Mouse (Mus musculus) adrenal gland, postnatal 4 days (tissue): Measurements from ENCODE around the gene Ywhaq. TPM values are rescaled to one million over a fixed set of nuclear protein-coding genes. Genes with fewer than 3 reads are reported as not detected.
A peak's percentile ranks its signal among the peaks of the same experiment; 100 is the strongest.

Experiments used
- DNase-seq, 2 experiments: peaks; one replicate each; pipeline ENCODE4 v3.0.0; 2021 to 2022; ENCODE audit warnings: low spot score in 2 of 2, mixed read lengths in 2 of 2
- long read RNA-seq, 2 experiments: library from polyadenylated mRNA; stranded (forward); transcript quantifications; one replicate each; pipeline ENCODE4 v2.0.0; 2021
- total RNA-seq, 2 experiments: library from RNA; stranded (reverse); gene quantifications; 2 replicates each; pipeline ENCODE4 v1.2.3; 2021

The Ywhaq gene
- 100 to 1,000 TPM; 268 to 301 TPM for total RNA-seq
- long read RNA-seq, experiment 1, transcript Ywhaq-202 (6 exons, 2,197 nt) = major isoform, 292 of 561 reads
- long read RNA-seq, experiment 1, transcript Ywhaq-201 (5 exons, 2,110 nt) = minor isoform, 51 of 561 reads
- long read RNA-seq, experiment 1, partial matches to known transcripts = 7 of 561 reads
- long read RNA-seq, experiment 1, other reads (novel, unspliced or antisense) = 209 of 561 reads
- long read RNA-seq, experiment 2, transcript Ywhaq-202 (6 exons, 2,197 nt) = major isoform, 522 of 823 reads
- long read RNA-seq, experiment 2, transcript Ywhaq-201 (5 exons, 2,110 nt) = minor isoform, 112 of 823 reads
- long read RNA-seq, experiment 2, partial matches to known transcripts = 5 of 823 reads
- long read RNA-seq, experiment 2, other reads (novel, unspliced or antisense) = 182 of 823 reads

GRCm38 (mm10) chr12:21417100-21418070 is at the start of gene Ywhaq:
Gene Ywhaq, minus strand, starts transcription at chr12:21417637.
- peak; percentile 90 to 95 for DNase-seq

GRCm38 (mm10) chr12:21463448-21463891 is 46.0 kb upstream of the Ywhaq start:
- no peak for DNase-seq

GRCm38 (mm10) chr12:21462658-21463057 is 45.2 kb upstream of the Ywhaq start:
- DNase-seq = no peak

GRCm38 (mm10) chr12:21459681-21460080 is 42.2 kb upstream of the Ywhaq start:
- no peak for DNase-seq

GRCm38 (mm10) chr12:21456021-21456420 is 38.6 kb upstream of the Ywhaq start:
- no peak for DNase-seq

- DNase-seq = no peak
Observed at GRCm38 (mm10) chr12:21451752-21452151, 34.3 kb upstream of the Ywhaq start.

GRCm38 (mm10) chr12:21451351-21451750 is 33.9 kb upstream of the Ywhaq start:
- no peak for DNase-seq

GRCm38 (mm10) chr12:21443783-21444182 is 26.3 kb upstream of the Ywhaq start:
- no peak for DNase-seq

- DNase-seq = no peak
Observed at GRCm38 (mm10) chr12:21441870-21442269, 24.4 kb upstream of the Ywhaq start.

GRCm38 (mm10) chr12:21439428-21439827 is 22.0 kb upstream of the Ywhaq start:
- no peak for DNase-seq

- no peak for DNase-seq
Observed at GRCm38 (mm10) chr12:21438750-21439394, 21.4 kb upstream of the Ywhaq start.

GRCm38 (mm10) chr12:21438294-21438693 is 20.9 kb upstream of the Ywhaq start:
- DNase-seq = no peak

GRCm38 (mm10) chr12:21431950-21432349 is 14.5 kb upstream of the Ywhaq start:
- no peak for DNase-seq

- DNase-seq = no peak
Observed at GRCm38 (mm10) chr12:21431039-21431438, 13.6 kb upstream of the Ywhaq start.

- no peak for DNase-seq
Observed at GRCm38 (mm10) chr12:21430140-21430539, 12.7 kb upstream of the Ywhaq start.

- DNase-seq = no peak
Observed at GRCm38 (mm10) chr12:21429021-21429420, 11.6 kb upstream of the Ywhaq start.

- no peak for DNase-seq
Observed at GRCm38 (mm10) chr12:21426065-21426940, 8.9 kb upstream of the Ywhaq start.

- DNase-seq = no peak
Observed at GRCm38 (mm10) chr12:21424683-21425082, 7.2 kb upstream of the Ywhaq start.

GRCm38 (mm10) chr12:21418621-21419131 is 1.2 kb upstream of the Ywhaq start:
- no peak for DNase-seq

GRCm38 (mm10) chr12:21418083-21418482 is 646 bp upstream of the Ywhaq start:
- DNase-seq = no peak
